Mouse (Mus musculus) embryonic fibroblast, embryonic 13.5 days (primary cell): Measurements from ENCODE around the gene Psmc3.
A peak's percentile ranks its signal among the peaks of the same experiment; 100 is the strongest.

Source experiments
- CTCF ChIP-seq: IDR thresholded peaks from 2 replicates; pipeline ENCODE4 v1.5.1; 2011; ENCODE audit warnings: mild to moderate bottlenecking, control low read depth, low read length, moderate library complexity, borderline replicate concordance; ENCODE audit not compliant: insufficient read depth
- POLR2A ChIP-seq: IDR thresholded peaks from 2 replicates; pipeline ENCODE4 v1.6.1; 2011; ENCODE audit warnings: low read depth, mild to moderate bottlenecking, control low read depth, low read length, moderate library complexity

DNA sequence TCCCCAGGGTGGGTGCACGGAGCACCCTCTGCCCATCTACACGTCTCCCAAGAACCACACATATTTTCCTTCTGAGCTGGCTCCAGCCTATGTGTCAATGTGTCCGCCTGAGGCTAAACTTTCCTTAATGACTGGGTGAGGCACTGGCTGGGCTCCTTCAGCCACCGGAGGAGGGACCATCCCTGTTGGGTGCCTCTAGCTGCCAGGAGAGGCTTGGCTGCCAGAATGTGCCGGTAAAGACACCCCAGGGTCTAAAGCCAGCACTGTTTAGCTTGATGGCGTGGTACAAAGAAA, 15.0 kb downstream of the Psmc3 start:
- TF ChIP-seq CTCF (no peak), POLR2A (peak; percentile 49; the same call in 1 of the 2 replicates)
